Mouse (Mus musculus): ENCODE results near the gene Sox10. TPM values are rescaled to one million over a fixed set of nuclear protein-coding genes. Genes with fewer than 3 reads are reported as not detected.

The Sox10 gene
- polyA plus RNA-seq, 1 experiment, result 0.75 TPM

GRCm38 (mm10) chr15:79162301-79162700 lies 2.7 kb downstream of the Sox10 start:
- H3K27ac ChIP-seq (ENCODE audit: insufficient read depth, low read depth, low read length), result no peak overlapping the region
- no peaks in the 10 kb centered on the region for H3K4me1 ChIP-seq (ENCODE audit: control insufficient read depth, insufficient read depth, low read length)
- peaks cover 3% of the 10 kb centered on the region; the same call in 1 of the 2 replicates for H3K27me3 ChIP-seq (replicated peaks; ENCODE audit: control insufficient read depth, insufficient read depth, low read length)
- WGBS, result 77% methylated on average over 7 of the region's 7 CpGs
- TF ChIP-seq CTCF (conservative IDR thresholded peaks at IDR 0.05; ENCODE audit: insufficient read depth, insufficient read length, low read depth, low read length), result no peak
- TF ChIP-seq POLR2A (IDR thresholded peaks at IDR 0.05; ENCODE audit: low read depth, low read length), result no peak
- H3K4me3 ChIP-seq (ENCODE audit: insufficient read depth, low read depth, low read length), result no peak overlapping the region
- no peaks in the 10 kb centered on the region for H3K36me3 ChIP-seq (ENCODE audit: control insufficient read depth, insufficient read depth, low read length)
- DNase-seq, result no peak

GRCm38 (mm10) chr15:79155572-79155971 lies 9.5 kb downstream of the Sox10 start:
- WGBS, result 25% methylated on average over 3 of the region's 3 CpGs
- no peak overlapping the region for H3K27ac ChIP-seq (ENCODE audit: insufficient read depth, low read depth, low read length)
- TF ChIP-seq POLR2A (IDR thresholded peaks at IDR 0.05; ENCODE audit: low read depth, low read length), result no peak
- TF ChIP-seq CTCF (conservative IDR thresholded peaks at IDR 0.05; ENCODE audit: insufficient read depth, insufficient read length, low read depth, low read length), result no peak
- no peak overlapping the region for H3K4me3 ChIP-seq (ENCODE audit: insufficient read depth, low read depth, low read length)
- H3K4me1 ChIP-seq (ENCODE audit: control insufficient read depth, insufficient read depth, low read length), result no peaks in the 10 kb centered on the region
- H3K27me3 ChIP-seq (replicated peaks; ENCODE audit: control insufficient read depth, insufficient read depth, low read length), result no peaks in the 10 kb centered on the region
- no peak for DNase-seq
- H3K36me3 ChIP-seq (ENCODE audit: control insufficient read depth, insufficient read depth, low read length), result no peaks in the 10 kb centered on the region

- TF ChIP-seq POLR2A (IDR thresholded peaks at IDR 0.05; ENCODE audit: low read depth, low read length) (no peak), CTCF (conservative IDR thresholded peaks at IDR 0.05; ENCODE audit: insufficient read depth, insufficient read length, low read depth, low read length) (no peak)
- H3K36me3 ChIP-seq (ENCODE audit: control insufficient read depth, insufficient read depth, low read length), result no peaks in the 10 kb centered on the region
- H3K27me3 ChIP-seq (replicated peaks; ENCODE audit: control insufficient read depth, insufficient read depth, low read length), result no peaks in the 10 kb centered on the region
- DNase-seq, result no peak
- no peaks in the 10 kb centered on the region for H3K4me1 ChIP-seq (ENCODE audit: control insufficient read depth, insufficient read depth, low read length)
- 75% methylated on average over 6 of the region's 6 CpGs for WGBS
- H3K4me3 ChIP-seq (ENCODE audit: insufficient read depth, low read depth, low read length), result no peak overlapping the region
- no peak overlapping the region for H3K27ac ChIP-seq (ENCODE audit: insufficient read depth, low read depth, low read length)
Observed at GRCm38 (mm10) chr15:79152709-79153108, 12.3 kb downstream of the Sox10 start.

GRCm38 (mm10) chr15:79151881-79152280 lies 13.2 kb downstream of the Sox10 start:
- Histone ChIP-seq H3K4me1 (ENCODE audit: control insufficient read depth, insufficient read depth, low read length) (no peaks in the 10 kb centered on the region), H3K36me3 (ENCODE audit: control insufficient read depth, insufficient read depth, low read length) (no peaks in the 10 kb centered on the region), H3K4me3 (ENCODE audit: insufficient read depth, low read depth, low read length) (no peak overlapping the region), H3K27me3 (replicated peaks; ENCODE audit: control insufficient read depth, insufficient read depth, low read length) (no peaks in the 10 kb centered on the region), H3K27ac (ENCODE audit: insufficient read depth, low read depth, low read length) (no peak overlapping the region)
- 85% methylated on average over 8 of the region's 8 CpGs for WGBS
- no peak for DNase-seq
- TF ChIP-seq POLR2A (IDR thresholded peaks at IDR 0.05; ENCODE audit: low read depth, low read length), result no peak
- no peak for TF ChIP-seq CTCF (conservative IDR thresholded peaks at IDR 0.05; ENCODE audit: insufficient read depth, insufficient read length, low read depth, low read length)

GRCm38 (mm10) chr15:79148533-79148932 lies 16.5 kb downstream of the Sox10 start:
- TF ChIP-seq CTCF (conservative IDR thresholded peaks at IDR 0.05; ENCODE audit: insufficient read depth, insufficient read length, low read depth, low read length), result peak; percentile 88
- TF ChIP-seq POLR2A (IDR thresholded peaks at IDR 0.05; ENCODE audit: low read depth, low read length), result no peak
- no peak overlapping the region for H3K4me3 ChIP-seq (ENCODE audit: insufficient read depth, low read depth, low read length)
- no peak overlapping the region for H3K27ac ChIP-seq (ENCODE audit: insufficient read depth, low read depth, low read length)
- H3K36me3 ChIP-seq (ENCODE audit: control insufficient read depth, insufficient read depth, low read length), result no peaks in the 10 kb centered on the region
- WGBS, result 39% methylated on average over 7 of the region's 7 CpGs
- no peaks in the 10 kb centered on the region for H3K4me1 ChIP-seq (ENCODE audit: control insufficient read depth, insufficient read depth, low read length)
- peak; percentile 82 for DNase-seq
- H3K27me3 ChIP-seq (replicated peaks; ENCODE audit: control insufficient read depth, insufficient read depth, low read length), result no peaks in the 10 kb centered on the region

- Histone ChIP-seq H3K4me1 (ENCODE audit: control insufficient read depth, insufficient read depth, low read length) (no peaks in the 10 kb centered on the region), H3K36me3 (ENCODE audit: control insufficient read depth, insufficient read depth, low read length) (no peaks in the 10 kb centered on the region), H3K27ac (ENCODE audit: insufficient read depth, low read depth, low read length) (no peak overlapping the region), H3K4me3 (ENCODE audit: insufficient read depth, low read depth, low read length) (no peak overlapping the region), H3K27me3 (replicated peaks; ENCODE audit: control insufficient read depth, insufficient read depth, low read length) (no peaks in the 10 kb centered on the region)
- no peak for TF ChIP-seq CTCF (conservative IDR thresholded peaks at IDR 0.05; ENCODE audit: insufficient read depth, insufficient read length, low read depth, low read length)
- TF ChIP-seq POLR2A (IDR thresholded peaks at IDR 0.05; ENCODE audit: low read depth, low read length), result no peak
- WGBS, result 90% methylated on average over 7 of the region's 7 CpGs
- DNase-seq, result no peak
Observed at GRCm38 (mm10) chr15:79145522-79145921, 19.5 kb downstream of the Sox10 start.

GRCm38 (mm10) chr15:79144021-79144420 lies 21.0 kb downstream of the Sox10 start:
- no peaks in the 10 kb centered on the region for H3K36me3 ChIP-seq (ENCODE audit: control insufficient read depth, insufficient read depth, low read length)
- WGBS, result 58% methylated on average over 8 of the region's 8 CpGs
- no peak for TF ChIP-seq CTCF (conservative IDR thresholded peaks at IDR 0.05; ENCODE audit: insufficient read depth, insufficient read length, low read depth, low read length)
- no peak for TF ChIP-seq POLR2A (IDR thresholded peaks at IDR 0.05; ENCODE audit: low read depth, low read length)
- no peak overlapping the region for H3K4me3 ChIP-seq (ENCODE audit: insufficient read depth, low read depth, low read length)
- no peak for DNase-seq
- H3K4me1 ChIP-seq (ENCODE audit: control insufficient read depth, insufficient read depth, low read length), result no peaks in the 10 kb centered on the region; the same call in 1 of the 2 replicates
- H3K27ac ChIP-seq (ENCODE audit: insufficient read depth, low read depth, low read length), result no peak overlapping the region
- H3K27me3 ChIP-seq (replicated peaks; ENCODE audit: control insufficient read depth, insufficient read depth, low read length), result no peaks in the 10 kb centered on the region
